Mouse (Mus musculus): ENCODE data around the gene Taok1. TPM values are rescaled to one million over a fixed set of nuclear protein-coding genes. Genes with fewer than 3 reads are reported as not detected.

Gene Taok1
- polyA plus RNA-seq, 1 experiment from 2014 or later: 24.6 TPM

DNA sequence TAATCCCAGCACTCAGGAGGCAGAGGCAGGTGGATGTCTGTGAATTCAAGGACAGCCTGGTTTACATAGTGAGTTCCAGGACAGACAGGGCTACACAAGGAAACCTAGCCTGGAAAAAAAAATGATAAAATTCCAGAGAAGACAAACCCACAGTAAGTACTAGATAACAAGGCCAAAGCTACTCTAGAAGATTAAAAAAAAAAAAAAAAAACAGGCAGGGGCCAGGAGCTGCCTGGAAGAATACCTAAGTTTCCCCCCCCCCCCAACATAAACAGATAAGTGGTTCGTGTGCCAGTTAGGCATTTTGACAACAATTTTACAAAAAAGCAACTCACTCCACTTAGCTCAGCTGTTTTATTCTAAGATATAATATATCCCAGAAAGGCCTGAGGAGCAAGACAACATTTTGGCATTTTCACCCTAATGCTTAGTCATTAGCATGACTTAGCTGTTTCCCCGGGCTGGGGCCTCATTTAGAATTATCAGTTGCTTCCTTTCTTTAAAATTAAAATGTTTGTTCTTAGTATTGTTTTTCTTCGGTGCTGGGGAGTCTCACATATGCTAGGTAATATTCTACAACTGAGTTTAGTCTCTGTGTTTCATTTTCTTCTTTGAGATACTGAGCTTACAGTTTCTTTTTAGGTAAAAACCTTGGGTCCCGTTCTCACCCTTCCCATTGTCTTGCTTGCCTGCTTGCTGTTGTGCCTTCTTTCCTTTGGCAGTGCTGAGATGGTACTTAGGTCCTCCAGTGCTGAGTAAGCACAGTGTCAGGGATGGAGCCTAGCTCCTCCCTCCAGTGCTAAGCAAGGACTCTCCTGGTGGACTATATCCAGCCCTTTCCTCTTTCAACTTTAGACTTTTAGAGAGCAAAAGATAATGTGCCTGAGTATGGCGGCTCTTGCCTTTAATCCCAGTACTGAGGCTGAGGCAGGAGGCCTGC, 19.3 kb upstream of the Taok1 start:
- 71% methylated on average over 5 of the region's 5 CpGs for WGBS
- DNase-seq (ENCODE audit: low spot score): no peak

DNA sequence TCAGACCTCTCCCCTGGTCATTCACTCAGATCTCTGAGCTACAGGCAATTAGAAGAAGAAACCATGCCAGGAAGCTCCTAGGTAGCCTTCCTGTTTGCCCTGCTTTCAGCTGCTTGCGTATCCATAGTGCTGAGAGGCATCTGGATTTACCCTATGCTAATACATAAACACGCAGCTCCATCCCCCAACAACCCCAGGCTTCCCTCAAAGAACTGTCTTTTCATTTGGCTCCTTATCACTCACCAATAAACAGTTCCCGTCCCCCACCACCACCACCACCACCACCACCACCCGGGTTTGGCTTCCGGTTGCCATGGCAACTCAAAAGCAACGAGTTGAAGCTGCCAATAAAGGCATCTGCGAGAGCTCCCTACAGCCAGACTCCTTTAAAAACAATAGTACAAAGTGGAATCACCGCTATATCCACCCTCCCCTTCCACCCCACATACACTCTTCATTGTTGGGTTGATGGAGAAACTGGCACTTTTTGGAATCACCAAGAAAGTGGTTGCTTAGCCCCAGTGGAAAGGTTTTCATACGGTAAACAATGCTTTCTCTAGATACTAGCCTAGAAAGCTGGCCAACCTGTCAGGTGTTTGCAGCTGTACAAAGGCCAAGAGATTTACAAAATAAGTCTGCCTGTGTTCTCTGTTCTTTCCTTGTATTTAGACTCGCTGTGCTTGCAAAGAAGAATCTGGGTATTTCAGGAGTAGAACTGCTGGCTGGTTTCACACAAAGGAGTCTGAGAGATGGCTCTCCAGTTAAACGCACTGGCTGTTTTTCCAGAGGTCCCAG, 17.6 kb upstream of the Taok1 start:
- ATAC-seq (replicated peaks; ENCODE audit: low FRiP score) (peak; percentile 49; the same call in 1 of the 2 replicates), DNase-seq (ENCODE audit: low spot score) (peak; percentile 75)
- Histone ChIP-seq H3K4me3 (ENCODE audit: low read depth, low read length) (peak overlapping the region; percentile 26), H3K4me1 (replicated peaks; ENCODE audit: control insufficient read depth, insufficient read depth, low read length) (peaks cover 7% of the 10 kb centered on the region), H3K4me2 (ENCODE audit: low read depth, low read length, severe bottlenecking) (peak overlapping the region; percentile 72), H3K9ac (ENCODE audit: low read length) (peak overlapping the region; percentile 51), H3K27ac (ENCODE audit: low read depth, low read length) (no peak overlapping the region), H3K9me3 (ENCODE audit: control insufficient read depth, low read length) (no peaks in the 10 kb centered on the region), H3K36me3 (ENCODE audit: control insufficient read depth, insufficient read depth, low read length) (no peaks in the 10 kb centered on the region), H3K27me3 (ENCODE audit: control insufficient read depth, insufficient read depth, low read length) (no peaks in the 10 kb centered on the region)
- WGBS: 6% methylated on average over 11 of the region's 11 CpGs

More for the DNA sequence above, 19.3 kb upstream of the Taok1 start:
- ATAC-seq (replicated peaks; ENCODE audit: low FRiP score): no peak
- H3K27ac ChIP-seq (ENCODE audit: low read depth, low read length): no peak overlapping the region
- H3K4me1 ChIP-seq (replicated peaks; ENCODE audit: control insufficient read depth, insufficient read depth, low read length): peaks cover 7% of the 10 kb centered on the region
- H3K4me3 ChIP-seq (ENCODE audit: low read depth, low read length): no peak overlapping the region
- H3K4me2 ChIP-seq (ENCODE audit: low read depth, low read length, severe bottlenecking): no peak overlapping the region
- no peak overlapping the region for H3K9ac ChIP-seq (ENCODE audit: low read length)
- H3K27me3 ChIP-seq (ENCODE audit: control insufficient read depth, insufficient read depth, low read length): no peaks in the 10 kb centered on the region
- no peaks in the 10 kb centered on the region for H3K9me3 ChIP-seq (ENCODE audit: control insufficient read depth, low read length)
- no peaks in the 10 kb centered on the region for H3K36me3 ChIP-seq (ENCODE audit: control insufficient read depth, insufficient read depth, low read length)

DNA sequence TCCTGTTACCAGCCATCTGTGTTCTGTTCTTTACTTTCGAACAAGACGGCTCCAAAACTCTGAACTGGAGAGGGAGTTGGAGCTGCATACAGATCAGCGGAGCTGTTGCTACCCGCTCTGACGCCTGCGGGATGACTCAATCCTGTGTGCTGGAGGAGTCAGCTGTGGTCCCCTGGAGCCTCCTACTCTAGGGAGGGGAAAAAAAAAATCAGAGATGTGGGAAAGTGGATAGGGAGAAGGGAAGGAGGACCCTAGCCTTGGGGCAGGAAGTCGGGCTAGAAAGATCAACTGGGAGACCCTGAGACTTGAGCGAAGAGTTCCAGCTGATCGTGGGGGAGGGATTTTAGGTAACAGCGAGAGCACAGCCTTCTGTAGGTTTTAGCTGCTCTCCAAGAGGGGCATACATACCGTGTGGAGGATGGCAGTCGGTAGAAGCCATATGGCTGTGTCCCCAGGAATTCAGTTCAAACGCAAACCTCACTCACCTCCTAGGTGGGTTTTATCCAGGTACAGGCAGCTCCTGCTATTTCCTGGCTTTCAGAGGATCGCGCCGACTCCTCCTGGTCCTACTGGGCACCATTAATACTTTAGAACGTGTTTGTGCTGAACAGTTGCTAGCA, 16.9 kb upstream of the Taok1 start:
- 0 out of 2 replicates have a peak, but pooled peaks have one; percentile 56 for ATAC-seq (replicated peaks; ENCODE audit: low FRiP score)
- Histone ChIP-seq H3K27me3 (ENCODE audit: control insufficient read depth, insufficient read depth, low read length) (no peaks in the 10 kb centered on the region), H3K4me3 (ENCODE audit: low read depth, low read length) (peak overlapping the region; percentile 26), H3K4me2 (ENCODE audit: low read depth, low read length, severe bottlenecking) (peak overlapping the region; percentile 72), H3K4me1 (replicated peaks; ENCODE audit: control insufficient read depth, insufficient read depth, low read length) (peaks cover 7% of the 10 kb centered on the region), H3K36me3 (ENCODE audit: control insufficient read depth, insufficient read depth, low read length) (no peaks in the 10 kb centered on the region), H3K9ac (ENCODE audit: low read length) (peak overlapping the region; percentile 51), H3K27ac (ENCODE audit: low read depth, low read length) (no peak overlapping the region), H3K9me3 (ENCODE audit: control insufficient read depth, low read length) (no peaks in the 10 kb centered on the region)
- 1% methylated on average over 17 of the region's 17 CpGs for WGBS
- DNase-seq (ENCODE audit: low spot score): peak; percentile 62

GRCm38 (mm10) chr11:77624002-77624401, 16.4 kb upstream of the Taok1 start:
- Histone ChIP-seq H3K4me2 (ENCODE audit: low read depth, low read length, severe bottlenecking) (peak overlapping the region; percentile 72), H3K4me1 (replicated peaks; ENCODE audit: control insufficient read depth, insufficient read depth, low read length) (peaks cover 7% of the 10 kb centered on the region), H3K27me3 (ENCODE audit: control insufficient read depth, insufficient read depth, low read length) (no peaks in the 10 kb centered on the region), H3K9me3 (ENCODE audit: control insufficient read depth, low read length) (no peaks in the 10 kb centered on the region), H3K36me3 (ENCODE audit: control insufficient read depth, insufficient read depth, low read length) (no peaks in the 10 kb centered on the region), H3K27ac (ENCODE audit: low read depth, low read length) (no peak overlapping the region), H3K9ac (ENCODE audit: low read length) (peak overlapping the region; percentile 51), H3K4me3 (ENCODE audit: low read depth, low read length) (peak overlapping the region; percentile 26)
- no peak for ATAC-seq (replicated peaks; ENCODE audit: low FRiP score)
- DNase-seq (ENCODE audit: low spot score): no peak
- 30% methylated on average over 5 of the region's 5 CpGs for WGBS

GRCm38 (mm10) chr11:77621902-77622535, 14.4 kb upstream of the Taok1 start:
- DNase-seq (ENCODE audit: low spot score) (no peak), ATAC-seq (replicated peaks; ENCODE audit: low FRiP score) (no peak)
- 75% methylated on average over 4 of the region's 5 CpGs for WGBS
- Histone ChIP-seq H3K9me3 (ENCODE audit: control insufficient read depth, low read length) (no peaks in the 10 kb centered on the region), H3K4me2 (ENCODE audit: low read depth, low read length, severe bottlenecking) (no peak overlapping the region), H3K4me3 (ENCODE audit: low read depth, low read length) (no peak overlapping the region), H3K36me3 (ENCODE audit: control insufficient read depth, insufficient read depth, low read length) (no peaks in the 10 kb centered on the region), H3K9ac (ENCODE audit: low read length) (no peak overlapping the region), H3K27ac (ENCODE audit: low read depth, low read length) (no peak overlapping the region), H3K4me1 (replicated peaks; ENCODE audit: control insufficient read depth, insufficient read depth, low read length) (peaks cover 7% of the 10 kb centered on the region), H3K27me3 (ENCODE audit: control insufficient read depth, insufficient read depth, low read length) (no peaks in the 10 kb centered on the region)

DNA sequence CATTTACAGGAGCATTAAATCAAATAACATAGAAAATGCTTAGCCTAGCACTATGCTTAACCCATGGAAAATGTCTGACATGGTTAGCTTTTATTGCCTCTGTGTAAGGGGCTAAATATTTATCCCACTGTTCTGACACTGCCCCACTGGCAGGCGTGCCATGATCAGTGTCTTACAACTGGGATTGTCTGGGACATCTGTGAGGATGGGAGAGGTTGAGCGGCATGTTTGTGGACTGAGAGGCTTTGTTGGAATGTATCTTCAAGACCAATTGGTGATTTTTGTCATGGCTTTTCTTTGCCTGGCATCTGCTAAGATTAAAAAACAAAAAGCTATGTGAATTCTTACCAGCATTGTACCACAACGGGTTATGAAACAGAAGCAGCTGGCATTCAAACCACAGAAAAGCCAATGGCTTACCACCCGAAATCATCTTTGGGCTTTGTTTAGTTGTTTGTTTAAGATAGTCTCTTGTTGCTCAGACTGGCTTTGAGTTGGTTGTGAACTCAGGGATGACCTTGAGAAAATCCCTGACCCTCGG, 7.5 kb upstream of the Taok1 start:
- H3K27me3 ChIP-seq (ENCODE audit: control insufficient read depth, insufficient read depth, low read length): no peaks in the 10 kb centered on the region
- WGBS: 78% methylated on average over 5 of the region's 5 CpGs
- no peak overlapping the region for H3K27ac ChIP-seq (ENCODE audit: low read depth, low read length)
- no peak overlapping the region for H3K4me2 ChIP-seq (ENCODE audit: low read depth, low read length, severe bottlenecking)
- no peak overlapping the region for H3K9ac ChIP-seq (ENCODE audit: low read length)
- H3K9me3 ChIP-seq (ENCODE audit: control insufficient read depth, low read length): no peaks in the 10 kb centered on the region
- ATAC-seq (replicated peaks; ENCODE audit: low FRiP score) (no peak), DNase-seq (ENCODE audit: low spot score) (no peak)
- no peaks in the 10 kb centered on the region for H3K36me3 ChIP-seq (ENCODE audit: control insufficient read depth, insufficient read depth, low read length)
- H3K4me1 ChIP-seq (replicated peaks; ENCODE audit: control insufficient read depth, insufficient read depth, low read length): no peaks in the 10 kb centered on the region
- no peak overlapping the region for H3K4me3 ChIP-seq (ENCODE audit: low read depth, low read length)

DNA sequence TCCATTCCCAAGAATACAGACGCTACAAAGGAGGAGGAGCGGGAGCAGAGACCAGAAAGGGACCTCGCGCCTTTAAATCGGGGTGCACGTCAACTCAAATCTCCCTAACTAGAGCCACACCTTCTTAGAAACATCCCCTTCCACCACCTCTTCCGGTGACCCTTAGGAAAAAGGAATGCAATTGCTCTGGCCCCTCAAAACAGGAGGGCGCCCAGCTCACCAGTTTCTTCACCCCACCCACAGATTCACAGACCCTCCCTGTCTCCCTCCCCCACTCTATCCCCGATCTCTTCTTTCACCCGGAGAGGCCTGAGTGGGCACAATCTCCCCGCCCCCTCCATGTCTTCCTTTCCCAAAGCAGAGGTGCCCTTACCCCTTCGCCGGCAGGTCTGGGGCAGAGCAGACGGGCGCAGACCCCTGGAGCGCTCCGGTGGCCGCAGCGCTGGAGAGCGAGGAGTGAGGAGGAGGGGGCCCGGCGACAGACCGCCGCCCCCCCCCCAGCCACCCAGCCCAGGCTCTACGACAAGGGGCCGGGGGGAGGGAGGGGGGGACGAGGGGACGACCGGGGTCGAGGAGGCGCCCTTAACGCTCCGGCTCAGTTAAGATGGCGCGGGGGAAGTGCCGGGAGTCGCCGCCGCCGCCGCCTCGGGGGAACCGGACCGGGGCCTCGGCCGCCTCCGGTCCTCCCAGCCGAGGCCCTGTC, 629 bp downstream of the Taok1 start:
- ATAC-seq (replicated peaks; ENCODE audit: low FRiP score): peak; percentile 67
- Histone ChIP-seq H3K4me3 (ENCODE audit: low read depth, low read length) (peak overlapping the region; percentile 86), H3K4me2 (ENCODE audit: low read depth, low read length, severe bottlenecking) (peak overlapping the region; percentile 65), H3K9me3 (ENCODE audit: control insufficient read depth, low read length) (no peaks in the 10 kb centered on the region), H3K36me3 (ENCODE audit: control insufficient read depth, insufficient read depth, low read length) (no peaks in the 10 kb centered on the region), H3K27me3 (ENCODE audit: control insufficient read depth, insufficient read depth, low read length) (no peaks in the 10 kb centered on the region), H3K9ac (ENCODE audit: low read length) (peak overlapping the region; percentile 99), H3K4me1 (replicated peaks; ENCODE audit: control insufficient read depth, insufficient read depth, low read length) (0 out of 2 replicates have a peak, but pooled peaks cover 4% of the 10 kb centered on the region), H3K27ac (ENCODE audit: low read depth, low read length) (peak overlapping the region; percentile 96)
- DNase-seq (ENCODE audit: low spot score): no peak
- under 1% methylated on average over 24 of the region's 48 CpGs for WGBS
